Mouse (Mus musculus): ENCODE measurements around the gene Ldah.
A peak's percentile ranks its signal among the peaks of the same experiment; 100 is the strongest.

The Ldah gene

DNA sequence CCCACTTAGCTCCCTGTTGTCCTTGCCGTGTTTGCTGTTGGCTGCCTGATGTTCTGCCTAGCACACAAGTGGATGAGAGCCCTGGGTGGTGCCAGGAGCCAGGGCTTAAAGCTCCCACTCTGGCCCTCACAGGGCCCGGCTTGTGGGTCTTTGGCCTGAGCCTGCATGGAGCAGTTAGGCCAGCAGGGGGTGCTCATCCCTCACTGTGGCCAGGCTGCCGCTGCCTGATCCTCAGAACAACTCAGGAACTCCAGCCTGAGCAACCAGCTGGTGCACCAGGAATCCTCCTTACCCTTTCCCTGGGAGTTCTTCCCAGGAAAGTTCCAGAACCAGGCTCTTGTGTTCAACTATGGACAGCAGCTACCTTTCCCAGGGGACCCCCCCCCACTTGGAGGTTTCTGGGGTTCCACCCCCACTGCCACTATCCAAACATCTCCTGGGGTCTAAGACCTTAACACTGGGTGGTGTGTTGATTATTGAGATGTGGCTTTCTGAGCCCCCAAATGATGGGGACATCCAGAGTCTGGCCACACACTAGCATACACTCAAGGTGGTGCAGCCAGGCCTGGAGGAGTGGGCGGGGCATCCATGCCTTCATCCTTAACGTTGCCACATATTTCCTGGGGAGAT, 112.3 kb downstream of the Ldah start:
- peak; percentile 75 for DNase-seq

DNA sequence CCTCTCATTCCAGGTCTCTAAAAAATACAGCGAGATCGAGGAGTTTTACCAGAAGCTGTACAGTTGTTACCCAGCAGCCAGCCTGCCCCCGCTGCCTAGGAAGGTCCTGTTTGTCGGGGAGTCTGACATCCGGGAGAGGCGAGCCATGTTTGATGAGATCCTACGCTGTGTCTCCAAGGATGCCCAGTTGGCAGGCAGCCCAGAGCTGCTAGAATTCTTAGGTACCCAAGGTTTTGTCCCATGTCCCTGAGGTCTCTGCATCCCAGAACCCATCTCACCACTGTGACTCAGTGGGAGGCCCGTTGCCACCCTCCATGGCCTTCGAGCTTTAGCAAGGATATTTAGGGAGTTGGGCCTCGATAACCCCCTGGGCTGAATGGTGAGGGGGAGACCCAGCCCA, 113.6 kb downstream of the Ldah start:
- no peak for DNase-seq

DNA sequence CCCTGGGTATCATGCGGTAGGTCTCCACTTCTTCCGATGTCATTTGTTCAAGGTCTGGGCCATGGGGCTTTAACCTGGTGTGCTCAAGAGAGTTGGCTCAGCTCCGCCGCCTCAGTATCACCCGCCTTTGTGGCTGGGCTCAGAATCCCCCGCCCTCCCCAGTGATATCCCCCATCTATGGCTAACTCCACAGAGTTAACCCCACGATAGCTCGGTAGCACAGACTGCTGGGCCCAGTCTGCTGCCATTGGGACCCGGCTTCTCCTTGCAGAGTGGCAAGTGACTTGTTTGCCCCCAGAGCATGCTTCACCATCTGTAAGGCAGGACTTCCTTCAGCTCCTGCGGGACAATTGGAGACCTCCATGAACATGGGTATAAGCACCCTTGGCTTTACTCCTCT, 116.2 kb downstream of the Ldah start:
- no peak for DNase-seq

DNA sequence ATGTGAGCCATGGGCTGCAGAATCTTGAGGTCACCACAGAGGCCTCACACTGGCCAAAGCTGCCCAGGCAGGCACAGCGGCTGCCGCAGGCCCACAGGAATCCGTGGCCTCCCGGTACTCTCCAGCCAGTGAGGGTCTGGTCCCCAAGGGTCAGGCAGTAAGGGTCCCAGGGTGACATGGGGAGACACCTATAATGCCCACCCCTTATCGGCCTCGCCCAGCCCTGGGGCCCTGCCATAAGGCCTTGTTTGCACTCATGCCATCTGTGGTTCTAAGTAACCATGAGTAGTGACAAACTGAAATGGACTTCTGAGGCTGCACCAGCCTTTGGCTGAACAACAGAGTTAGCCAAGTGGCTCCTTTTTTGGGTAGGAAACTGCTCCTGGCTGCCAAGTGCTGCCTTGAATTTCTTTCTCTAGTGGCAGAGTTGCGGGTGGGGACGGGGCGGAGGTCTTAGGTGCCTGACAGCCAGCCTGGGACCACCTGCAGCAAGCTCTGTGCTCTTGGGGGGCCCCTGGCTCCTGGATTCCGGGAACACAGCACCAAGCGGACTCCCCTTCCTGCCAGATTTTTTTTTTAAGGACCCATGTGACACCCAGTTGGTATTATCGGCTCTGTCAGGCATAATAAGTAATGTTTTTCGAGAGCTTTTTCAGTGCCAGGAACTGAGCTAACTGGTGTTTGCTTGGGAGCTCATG, 117.5 kb downstream of the Ldah start:
- DNase-seq, result no peak

DNA sequence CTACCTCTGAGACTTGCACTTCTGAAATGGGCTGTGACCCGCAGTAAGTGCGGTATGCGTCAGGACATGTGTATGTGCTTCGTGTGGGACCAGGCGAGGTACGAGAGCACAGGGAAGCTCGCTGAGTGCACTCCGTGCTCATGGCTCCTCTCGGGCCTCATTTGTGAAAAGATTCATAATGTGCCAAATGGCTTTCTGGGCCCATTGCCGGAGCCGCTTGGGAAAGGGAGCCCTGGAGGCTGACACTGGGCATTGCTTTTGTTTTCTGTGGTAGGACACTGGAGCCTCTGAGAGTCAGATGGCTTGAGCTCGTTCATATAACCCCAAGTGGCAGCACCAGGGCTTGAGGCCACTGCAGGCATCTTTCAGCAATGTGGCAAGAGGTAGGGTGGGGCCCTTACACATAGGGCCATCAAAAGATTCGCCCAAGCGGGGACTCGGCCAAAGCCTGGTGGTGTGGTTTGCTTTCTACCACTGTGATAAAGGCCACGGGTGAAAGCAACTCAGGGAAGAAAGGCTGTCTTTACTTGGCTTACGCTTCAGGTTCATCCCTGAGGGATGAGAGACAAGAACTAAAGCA, 118.1 kb downstream of the Ldah start:
- no peak for DNase-seq

DNA sequence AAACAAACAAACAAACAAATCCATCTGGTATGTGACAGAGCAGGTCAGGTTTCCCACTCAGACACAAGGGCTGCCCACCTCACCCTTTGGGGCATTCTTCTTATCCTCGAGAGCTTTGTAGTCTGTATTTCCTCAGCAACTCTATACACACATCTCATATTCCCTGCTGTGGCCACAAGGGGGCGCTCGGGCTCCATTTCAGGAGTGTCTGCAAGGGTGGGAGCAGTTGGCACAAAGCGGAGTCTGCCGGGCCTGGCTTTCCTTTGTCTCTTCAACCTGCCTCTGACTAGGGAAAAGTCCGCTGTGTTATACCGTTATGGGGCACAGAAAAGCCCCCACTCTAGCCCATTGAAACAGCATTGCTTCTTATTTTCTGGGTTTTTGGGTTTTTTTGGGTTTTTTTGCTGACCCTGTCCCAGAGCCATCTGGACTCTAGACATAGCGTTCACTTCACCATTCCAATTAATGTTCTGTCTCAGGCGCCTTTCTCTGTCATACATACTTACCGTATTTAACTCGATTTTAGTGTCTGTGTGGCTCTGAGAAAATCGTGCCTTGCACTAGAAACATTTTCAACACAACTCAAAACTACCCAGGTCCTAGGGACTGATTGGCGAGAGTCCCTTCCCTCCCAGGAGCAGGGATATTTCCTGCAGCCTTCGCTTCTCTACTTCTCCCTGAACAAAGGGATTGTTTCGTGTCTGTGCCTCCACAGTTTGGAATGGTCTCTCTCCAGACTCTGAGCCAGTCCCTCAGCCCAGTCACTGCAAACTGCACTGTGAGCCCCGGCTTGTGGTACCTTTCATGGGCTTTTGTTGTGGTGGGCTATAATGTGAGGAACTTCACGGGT, 119.1 kb downstream of the Ldah start:
- peak; percentile 93 for DNase-seq

DNA sequence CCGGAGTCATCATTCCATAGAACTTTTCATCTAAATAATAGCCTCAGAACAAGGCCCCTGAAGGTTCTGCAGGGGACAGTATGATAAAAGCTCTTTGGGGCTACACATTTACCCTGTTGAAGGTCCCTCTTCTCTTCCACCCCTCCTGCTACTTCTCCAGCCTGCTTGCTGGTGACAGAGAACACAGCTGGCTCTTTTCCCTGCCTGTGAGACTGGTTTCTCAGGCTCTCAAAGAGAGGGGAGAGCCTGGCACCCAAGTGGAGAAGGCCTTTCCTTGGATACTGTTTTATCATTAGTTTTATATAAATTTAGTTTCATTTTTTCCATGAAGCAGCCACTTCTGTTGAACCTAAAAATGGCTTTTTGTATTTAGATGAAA, 119.8 kb downstream of the Ldah start:
- DNase-seq, result no peak

DNA sequence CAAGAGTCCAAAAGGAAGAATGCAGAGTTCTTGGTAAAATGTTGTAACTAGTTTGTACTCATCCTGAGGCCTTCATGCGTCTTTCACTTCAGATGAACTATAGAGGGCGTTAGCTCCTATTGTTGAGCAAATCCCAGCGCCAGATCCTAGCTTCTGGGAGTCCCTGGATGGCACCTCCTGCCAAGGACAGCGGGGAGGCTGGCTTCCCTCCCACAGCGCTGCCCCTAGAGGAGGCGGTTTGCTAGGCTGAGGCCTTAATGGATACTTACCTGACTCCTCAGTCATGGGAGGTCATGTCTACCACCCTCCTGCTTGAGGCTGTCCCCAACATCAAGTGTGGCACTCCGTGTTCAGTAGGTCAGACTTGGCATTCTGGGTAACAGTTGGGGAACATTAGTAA, 121.3 kb downstream of the Ldah start:
- no peak for DNase-seq

DNA sequence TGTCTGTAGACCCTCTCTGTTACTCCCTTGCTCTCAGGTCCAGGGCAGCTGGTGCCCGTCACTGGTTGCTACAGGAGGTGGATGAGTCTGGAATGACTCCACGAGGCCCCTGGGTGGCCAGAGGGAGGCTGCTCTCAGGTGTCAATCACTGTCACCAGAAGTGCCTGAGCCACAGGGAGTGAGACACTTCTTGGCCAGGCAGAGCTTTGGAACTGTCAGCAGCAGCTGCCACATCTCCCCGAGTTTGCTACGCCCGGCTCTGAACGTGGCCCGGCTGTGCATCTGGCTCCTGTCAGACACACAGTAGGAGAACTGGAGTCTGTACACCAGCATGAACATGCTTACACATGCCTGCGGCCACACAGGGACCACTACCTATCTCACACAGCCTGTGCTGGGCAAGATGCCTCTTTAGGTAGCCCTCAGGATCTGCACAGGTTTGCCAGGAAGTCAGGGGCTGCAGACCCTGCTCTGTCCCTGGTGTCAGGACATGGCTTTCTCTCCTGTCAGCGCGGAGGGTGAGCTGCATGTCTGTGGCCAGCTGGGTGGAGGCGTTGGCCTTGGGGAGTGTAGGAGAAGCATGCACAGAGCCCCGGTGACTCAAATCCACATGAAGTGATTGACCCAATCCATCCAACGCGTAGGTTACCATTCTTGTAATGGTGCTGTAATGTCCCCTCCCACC, 123.7 kb downstream of the Ldah start:
- DNase-seq, result no peak

DNA sequence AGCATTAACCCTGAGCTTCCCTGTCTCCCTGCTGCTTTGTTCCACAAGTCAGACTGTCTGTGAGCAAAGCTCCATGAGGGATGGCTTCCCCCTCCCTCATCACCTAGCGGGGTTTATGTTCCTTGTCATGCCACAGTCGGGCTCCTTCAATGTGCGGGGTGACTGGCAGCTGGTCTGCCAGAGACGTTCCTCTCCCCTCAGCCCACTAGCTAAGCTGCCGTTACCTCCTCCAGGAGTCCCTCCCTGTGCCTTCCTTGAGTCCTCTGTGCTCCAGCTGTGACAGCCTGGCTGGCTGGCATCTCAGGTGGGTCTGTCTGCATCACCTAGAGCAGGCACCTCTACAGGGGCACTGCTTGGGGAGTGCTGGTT, 124.3 kb downstream of the Ldah start:
- no peak for DNase-seq

DNA sequence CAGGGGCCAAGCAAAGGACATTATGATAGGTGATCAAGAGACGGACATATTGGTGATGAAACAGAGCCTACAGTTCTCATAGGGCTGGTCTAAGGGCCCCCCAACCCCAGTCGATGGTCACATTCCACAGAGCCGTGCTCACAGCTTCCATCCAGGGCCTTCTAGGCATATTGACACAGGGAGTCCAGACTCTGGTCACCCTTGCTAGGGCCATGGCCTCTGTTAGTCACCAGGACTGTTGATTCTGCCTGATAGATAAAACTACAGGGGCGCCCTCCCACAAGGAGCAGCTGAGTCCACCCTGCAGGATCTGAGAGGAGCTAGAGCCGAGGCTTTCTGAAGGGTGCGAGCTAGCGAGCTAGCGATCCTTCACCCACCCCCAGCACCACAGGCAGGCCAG, 125.7 kb downstream of the Ldah start:
- no peak for DNase-seq

DNA sequence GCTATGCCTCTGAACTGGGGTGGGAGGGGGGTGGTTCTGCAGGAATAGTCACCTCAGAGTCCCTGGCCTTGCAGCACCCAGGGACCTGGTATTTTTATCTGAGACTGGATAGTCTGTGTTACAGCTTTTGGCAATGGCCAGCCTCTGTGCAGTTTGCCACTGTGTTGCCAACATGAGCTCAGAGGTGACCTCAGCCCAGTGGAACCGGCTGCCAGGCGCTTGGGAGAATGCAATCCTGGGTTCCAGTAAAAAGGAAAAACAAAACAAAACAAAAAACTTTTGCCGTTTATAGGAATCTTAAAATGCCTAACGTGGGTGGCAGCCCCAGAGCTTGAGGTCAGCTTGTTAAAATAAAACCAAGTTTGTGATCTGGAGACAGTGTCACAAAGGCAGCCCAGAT, 126.4 kb downstream of the Ldah start:
- no peak for DNase-seq
